Mouse (Mus musculus) liver, embryonic 12.5 days (tissue): ENCODE results near the gene Dnmt3c. TPM values are rescaled to one million over a fixed set of nuclear protein-coding genes. Genes with fewer than 3 reads are reported as not detected.

Experiments
- ATAC-seq: fragments of 200-750 bp; cut with Nextera tagmentation; 2 replicates; pipeline ENCODE4 v1.8.0; 2017; ENCODE audit warnings: moderate number of reproducible peaks, mild to moderate bottlenecking, moderate library complexity
- H3K27ac ChIP-seq: fragments of 300-500 bp; sonication (generic); 2 replicates; pipeline ENCODE4 v1.5.1; 2016; ENCODE audit warnings: mild to moderate bottlenecking
- H3K27me3 ChIP-seq: fragments of 300-500 bp; sonication (generic); replicated peaks from 2 replicates; pipeline ENCODE4 v1.6.1; 2016; ENCODE audit warnings: mild to moderate bottlenecking, moderate library complexity
- H3K36me3 ChIP-seq: fragments of 300-500 bp; sonication (generic); 2 replicates; pipeline ENCODE4 v1.6.1; 2016; ENCODE audit warnings: mild to moderate bottlenecking, moderate library complexity
- H3K4me1 ChIP-seq: fragments of 300-500 bp; sonication (generic); 2 replicates; pipeline ENCODE4 v1.6.1; 2016
- H3K4me2 ChIP-seq: fragments of 300-500 bp; sonication (generic); 2 replicates; pipeline ENCODE4 v1.6.1; 2016; ENCODE audit warnings: mild to moderate bottlenecking, moderate library complexity
- H3K4me3 ChIP-seq: fragments of 300-500 bp; sonication (generic); 2 replicates; pipeline ENCODE4 v1.5.1; 2016; ENCODE audit warnings: mild to moderate bottlenecking, moderate library complexity
- H3K9ac ChIP-seq: fragments of 300-500 bp; sonication (generic); 2 replicates; pipeline ENCODE4 v1.6.1; 2016; ENCODE audit warnings: mild to moderate bottlenecking, moderate library complexity
- H3K9me3 ChIP-seq: fragments of 300-500 bp; sonication (generic); replicated peaks from 2 replicates; pipeline ENCODE4 v1.6.1; 2016; ENCODE audit warnings: mild to moderate bottlenecking, moderate library complexity
- WGBS: fragments of 180-500 bp; shearing (Covaris S2); methylation state at CpG from one replicate; pipeline ENCODE4 v1.1.7; 2016; ENCODE audit not compliant: insufficient replicate concordance; 5-methylcytosine and 5-hydroxymethylcytosine counted together
- polyA plus RNA-seq: library from polyadenylated mRNA; unstranded; fragments of >200 nt; fragmentation: Nextera tagmentation; extraction: Ambion mirVana; gene quantifications from 2 replicates; pipeline ENCODE4 v1.2.1, GENCODE M21; 2016

Gene Dnmt3c
- polyA plus RNA-seq, 1 experiment from 2014 or later, result 0.58 TPM

DNA sequence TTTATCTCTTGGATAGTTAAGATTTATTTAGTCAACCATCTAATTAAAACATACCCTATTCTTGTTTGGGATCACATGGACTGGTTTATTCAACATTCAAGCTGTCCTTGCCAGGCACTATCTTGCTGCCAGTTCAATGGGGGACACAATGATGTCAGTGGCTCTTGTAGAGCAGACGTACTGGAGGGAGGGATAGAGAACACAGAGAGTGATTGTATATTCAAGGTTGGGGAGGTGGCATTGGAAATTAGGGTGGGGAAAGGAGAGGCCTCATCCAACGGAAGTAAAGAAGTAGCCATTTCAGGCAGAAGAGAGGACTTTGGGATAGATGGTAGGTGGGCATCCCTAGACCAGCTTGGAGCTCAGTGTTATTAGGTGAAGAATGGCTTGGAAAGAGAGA lies 28.4 kb downstream of the Dnmt3c start:
- H3K4me1 ChIP-seq, result peaks cover 34% of the 10 kb centered on the region
- 0 out of 2 replicates have a peak, but pooled peaks cover 4% of the 10 kb centered on the region for H3K36me3 ChIP-seq
- 44% methylated on average over 2 of the region's 2 CpGs for WGBS
- no peaks in the 10 kb centered on the region for H3K9me3 ChIP-seq
- 0 out of 2 replicates have a peak overlapping the region, but pooled peaks have one; percentile 14 for H3K9ac ChIP-seq
- peak; percentile 46 for ATAC-seq
- H3K4me2 ChIP-seq, result peak overlapping the region; percentile 50
- no peak overlapping the region for H3K4me3 ChIP-seq
- H3K27me3 ChIP-seq, result no peaks in the 10 kb centered on the region
- H3K27ac ChIP-seq, result peak overlapping the region; percentile 85

DNA sequence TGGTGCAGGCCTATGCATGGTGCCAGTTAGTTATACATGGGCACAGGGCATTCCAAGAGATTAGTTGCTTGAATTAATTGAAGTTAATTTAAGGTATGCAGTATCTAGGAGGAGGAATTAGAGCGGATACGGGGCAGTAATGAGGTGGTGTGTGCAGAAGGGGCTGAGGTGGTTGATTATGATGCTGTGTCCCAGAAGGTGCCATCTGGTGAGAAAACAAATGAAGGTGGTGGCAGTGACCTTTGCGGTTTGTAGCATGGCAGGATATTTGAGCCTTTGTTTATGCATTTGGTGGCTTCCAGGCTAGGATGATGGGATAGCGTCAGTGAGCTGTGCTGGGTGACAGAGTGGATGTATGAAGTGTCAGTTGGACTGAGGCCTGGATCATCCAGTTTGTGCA lies 28.8 kb downstream of the Dnmt3c start:
- Histone ChIP-seq H3K9ac (0 out of 2 replicates have a peak overlapping the region, but pooled peaks have one; percentile 14), H3K4me1 (peaks cover 34% of the 10 kb centered on the region), H3K27me3 (no peaks in the 10 kb centered on the region), H3K27ac (peak overlapping the region; percentile 85), H3K9me3 (no peaks in the 10 kb centered on the region), H3K36me3 (0 out of 2 replicates have a peak, but pooled peaks cover 4% of the 10 kb centered on the region), H3K4me3 (no peak overlapping the region), H3K4me2 (peak overlapping the region; percentile 50; the same call in 1 of the 2 replicates)
- 90% methylated on average over 4 of the region's 4 CpGs for WGBS
- no peak for ATAC-seq

DNA sequence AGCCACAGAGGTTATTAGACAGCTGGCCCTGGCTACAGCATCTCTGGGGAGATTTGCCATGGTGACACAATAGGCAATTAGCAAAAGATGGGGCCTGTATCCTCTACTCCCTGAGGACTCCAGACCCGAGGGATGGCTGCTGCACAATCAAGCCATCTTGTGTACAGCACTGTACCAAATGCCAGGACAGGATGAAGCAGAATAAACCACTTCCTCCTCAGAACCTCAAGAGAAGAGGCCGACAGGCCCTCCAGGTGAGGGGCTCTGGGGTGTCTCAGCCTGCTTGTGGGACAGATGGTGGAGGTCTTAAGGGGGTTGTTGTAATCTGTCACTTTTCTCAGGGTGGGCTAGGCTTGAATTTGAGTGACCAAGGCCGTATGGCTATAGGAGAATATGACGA lies 37.6 kb downstream of the Dnmt3c start:
- no peak for ATAC-seq
- WGBS, result 47% methylated on average over 4 of the region's 4 CpGs
- H3K27me3 ChIP-seq, result 0 out of 2 replicates have a peak, but pooled peaks cover 4% of the 10 kb centered on the region
- H3K36me3 ChIP-seq, result no peaks in the 10 kb centered on the region
- no peak overlapping the region for H3K9ac ChIP-seq
- H3K4me2 ChIP-seq, result no peak overlapping the region
- H3K4me1 ChIP-seq, result 0 out of 2 replicates have a peak, but pooled peaks cover under 1% of the 10 kb centered on the region
- no peak overlapping the region for H3K4me3 ChIP-seq
- H3K9me3 ChIP-seq, result no peaks in the 10 kb centered on the region
- no peak overlapping the region for H3K27ac ChIP-seq

DNA sequence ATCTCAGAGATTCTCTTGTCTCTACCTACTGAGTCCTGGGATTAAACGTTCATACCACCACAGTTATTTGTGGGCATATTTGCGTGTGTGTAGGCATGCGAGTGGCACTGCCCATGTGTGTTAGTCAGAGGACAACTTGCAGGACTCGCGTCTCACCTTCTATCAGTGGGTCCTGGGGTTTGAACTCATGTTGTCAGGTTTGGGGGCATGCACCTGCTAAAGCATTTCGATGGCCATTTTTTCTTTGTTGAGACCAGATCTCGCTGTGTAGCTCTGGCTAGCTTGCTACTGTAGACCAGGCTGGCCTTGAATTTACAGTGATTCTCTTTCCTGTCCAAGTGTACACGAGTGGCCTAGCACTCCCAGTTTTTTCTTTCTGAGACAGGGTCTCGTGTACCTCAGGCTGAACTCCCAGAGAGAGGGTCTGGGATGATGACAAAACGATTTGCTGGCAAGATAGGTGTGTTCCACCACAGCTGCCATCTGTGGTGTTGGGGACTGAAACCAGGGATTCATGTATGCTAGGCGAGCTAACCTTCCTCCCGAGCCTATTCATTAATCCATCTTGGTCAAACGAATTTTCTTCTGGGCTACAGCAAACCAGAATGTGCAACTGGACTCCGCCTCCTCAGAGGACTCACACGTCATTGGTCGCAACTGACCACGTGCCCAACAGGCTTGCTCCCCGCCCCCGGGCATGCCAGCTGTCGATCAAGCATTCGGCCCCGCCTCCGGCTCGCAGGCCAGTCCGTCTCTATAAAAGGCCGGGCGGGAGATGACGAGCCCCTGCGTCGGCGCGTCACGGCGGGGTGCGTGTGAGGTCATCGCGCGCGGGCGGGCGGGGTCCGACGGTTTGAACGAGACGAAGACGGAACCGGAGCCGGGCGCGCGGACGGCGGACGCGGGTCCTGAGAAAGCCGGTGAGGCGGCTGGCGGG lies 44.3 kb downstream of the Dnmt3c start, which contains the start of gene Mapre1:
Mapre1 (plus strand) TSS at position 775 of the 937 bp plus-strand sequence.
- WGBS, result 10% methylated on average over 56 of the region's 58 CpGs
- peak within 1 kb of the TSS; percentile 84 for H3K4me2 ChIP-seq
- peak within 1 kb of the TSS; percentile 85 for H3K4me3 ChIP-seq
- H3K4me1 ChIP-seq, result peaks cover 55% of the 10 kb centered on the region
- no peaks in the 10 kb centered on the region for H3K27me3 ChIP-seq
- H3K9ac ChIP-seq, result peak within 1 kb of the TSS; percentile 94
- no peaks in the 10 kb centered on the region for H3K9me3 ChIP-seq
- H3K27ac ChIP-seq, result peak within 1 kb of the TSS; percentile 93
- peaks cover 15% of the 10 kb centered on the region for H3K36me3 ChIP-seq
- peak; percentile 96 for ATAC-seq

DNA sequence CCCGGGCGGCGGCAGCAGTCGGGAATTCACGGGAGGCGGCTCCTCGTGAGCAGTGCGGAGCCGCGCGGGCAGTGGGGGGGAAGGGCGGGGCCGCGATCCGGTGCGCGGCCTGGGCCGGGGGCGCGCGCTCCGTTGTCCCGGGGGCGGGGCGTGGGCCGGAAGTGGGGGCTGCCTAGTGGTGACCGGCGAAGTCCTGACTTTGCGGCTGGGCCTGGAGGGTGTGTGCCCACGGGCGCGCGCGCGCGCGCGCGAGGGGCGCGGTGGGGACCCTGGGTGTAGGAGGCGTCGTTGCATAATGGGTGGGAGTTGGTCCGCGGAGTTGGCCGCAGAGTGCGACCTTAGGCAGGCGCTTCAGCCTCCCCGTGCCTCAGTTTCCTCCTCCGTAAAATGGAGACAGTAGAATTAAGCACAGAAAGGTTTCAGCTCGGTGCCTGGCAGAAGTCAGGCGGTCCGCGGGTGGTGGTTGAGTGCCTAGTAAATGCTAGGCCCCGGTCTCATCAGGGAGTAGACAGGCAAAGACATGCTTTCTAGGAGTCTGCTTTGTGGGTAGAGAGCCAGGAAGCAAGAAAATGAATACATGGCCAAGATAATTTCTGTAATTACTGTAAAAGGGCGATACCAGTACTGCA lies 45.1 kb downstream of the Dnmt3c start:
- Histone ChIP-seq H3K27ac (peak overlapping the region; percentile 93), H3K36me3 (peaks cover 22% of the 10 kb centered on the region), H3K4me2 (peak overlapping the region; percentile 84), H3K4me1 (peaks cover 57% of the 10 kb centered on the region), H3K9ac (peak overlapping the region; percentile 94), H3K9me3 (no peaks in the 10 kb centered on the region), H3K4me3 (peak overlapping the region; percentile 85), H3K27me3 (no peaks in the 10 kb centered on the region)
- peak; percentile 78 for ATAC-seq
- WGBS, result 2% methylated on average over 45 of the region's 56 CpGs

DNA sequence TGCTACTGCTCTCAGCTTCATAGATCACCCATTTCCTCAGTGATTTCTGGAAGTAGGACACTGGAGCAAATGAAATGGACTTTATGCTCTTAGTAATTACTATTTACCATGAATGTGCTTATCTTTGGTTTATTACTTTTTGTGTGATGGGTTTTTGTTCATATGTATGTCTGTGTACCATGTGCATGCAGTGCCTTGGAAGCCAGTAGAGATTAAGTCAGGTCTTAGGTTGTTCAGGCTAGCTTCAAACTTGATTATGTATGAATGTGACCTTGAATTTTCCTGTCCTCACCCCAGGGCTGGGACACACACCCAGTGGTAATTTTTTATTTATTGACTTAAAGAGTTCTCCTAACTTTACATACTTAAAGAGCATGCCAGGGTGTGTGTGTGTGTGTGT lies 51.5 kb downstream of the Dnmt3c start:
- H3K9ac ChIP-seq, result no peak overlapping the region
- no peaks in the 10 kb centered on the region for H3K27me3 ChIP-seq
- H3K27ac ChIP-seq, result no peak overlapping the region
- peaks cover 60% of the 10 kb centered on the region for H3K4me1 ChIP-seq
- H3K4me2 ChIP-seq, result no peak overlapping the region
- H3K4me3 ChIP-seq, result no peak overlapping the region
- H3K9me3 ChIP-seq, result no peaks in the 10 kb centered on the region
- H3K36me3 ChIP-seq, result peaks cover 76% of the 10 kb centered on the region
- no peak for ATAC-seq

DNA sequence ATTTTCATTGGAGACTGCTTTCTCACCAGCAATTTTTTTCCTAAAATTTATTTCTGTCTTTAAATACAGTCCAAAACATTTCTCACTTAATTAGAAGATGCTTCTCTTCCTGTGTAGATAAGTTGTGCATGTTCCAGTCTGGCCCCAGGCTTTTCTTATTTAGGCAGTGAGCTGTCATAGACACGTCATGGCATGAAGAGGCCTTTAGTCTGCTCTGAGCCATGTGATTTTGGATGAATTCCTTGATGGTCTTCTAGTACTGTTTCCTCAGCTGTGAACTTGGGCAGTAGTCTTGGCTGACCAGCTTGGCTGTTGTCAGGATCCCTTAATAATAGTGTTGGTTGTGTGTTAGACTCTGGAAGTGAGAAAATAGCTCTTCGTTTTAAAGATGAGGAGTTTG lies 53.9 kb downstream of the Dnmt3c start:
- peaks cover 86% of the 10 kb centered on the region for H3K36me3 ChIP-seq

DNA sequence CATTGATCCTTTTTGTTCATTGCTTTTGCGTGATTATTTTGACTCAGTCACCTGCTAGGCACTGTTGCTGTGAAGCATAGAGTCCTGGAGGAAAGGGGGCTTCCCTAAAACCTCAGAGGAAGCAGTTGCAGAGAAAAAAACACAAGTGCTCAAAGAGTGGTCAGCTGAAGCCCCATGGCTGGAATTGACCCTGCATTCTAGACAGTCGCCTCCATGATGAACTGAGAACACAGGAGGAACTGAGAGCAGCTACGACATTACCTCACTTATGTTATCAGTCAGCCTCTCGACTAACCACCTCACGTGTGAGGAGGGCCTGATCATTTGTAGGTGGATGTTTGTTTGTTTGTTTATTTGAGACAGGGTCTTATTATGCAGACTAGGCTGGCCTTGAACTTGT lies 65.7 kb downstream of the Dnmt3c start:
- 82% methylated on average over 5 of the region's 5 CpGs for WGBS
- Histone ChIP-seq H3K27me3 (no peaks in the 10 kb centered on the region), H3K9ac (no peak overlapping the region), H3K4me3 (no peak overlapping the region), H3K4me2 (no peak overlapping the region), H3K9me3 (no peaks in the 10 kb centered on the region), H3K4me1 (no peaks in the 10 kb centered on the region), H3K36me3 (peaks cover 100% of the 10 kb centered on the region), H3K27ac (no peak overlapping the region)
- ATAC-seq, result no peak

More for the DNA sequence above, 53.9 kb downstream of the Dnmt3c start:
- no peak for ATAC-seq
- H3K4me1 ChIP-seq, result peaks cover 44% of the 10 kb centered on the region
- H3K4me3 ChIP-seq, result no peak overlapping the region
- no peaks in the 10 kb centered on the region for H3K9me3 ChIP-seq
- 0 out of 2 replicates have a peak overlapping the region, but pooled peaks have one; percentile 17 for H3K27ac ChIP-seq
- no peak overlapping the region for H3K9ac ChIP-seq
- no peaks in the 10 kb centered on the region for H3K27me3 ChIP-seq
- WGBS, result 70% methylated on average over 2 of the region's 2 CpGs
- H3K4me2 ChIP-seq, result no peak overlapping the region

DNA sequence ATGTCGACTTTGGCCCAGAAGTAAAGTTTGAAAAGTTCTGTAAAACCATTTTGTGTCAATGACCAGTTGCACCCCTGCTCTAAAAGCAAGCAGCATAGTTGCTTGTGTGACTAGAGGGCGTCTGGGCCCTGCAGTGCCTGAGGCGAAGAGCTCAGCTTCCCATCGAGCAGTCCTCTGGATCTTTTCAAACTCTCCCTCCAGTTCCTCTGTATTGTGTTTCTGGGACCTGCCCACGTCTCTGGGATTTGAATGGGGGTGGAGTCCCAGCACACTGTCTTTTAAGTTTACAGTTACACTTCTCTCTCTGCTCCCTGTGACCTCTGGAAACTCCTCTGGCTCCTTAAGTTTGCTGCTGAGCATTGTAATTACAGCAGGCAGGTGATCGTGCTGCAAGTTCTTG lies 71.0 kb downstream of the Dnmt3c start:
- no peaks in the 10 kb centered on the region for H3K4me1 ChIP-seq
- H3K9ac ChIP-seq, result no peak overlapping the region
- H3K27me3 ChIP-seq, result no peaks in the 10 kb centered on the region
- H3K36me3 ChIP-seq, result peaks cover 94% of the 10 kb centered on the region
- no peaks in the 10 kb centered on the region for H3K9me3 ChIP-seq
- WGBS, result 78% methylated on average over 6 of the region's 6 CpGs
- no peak overlapping the region for H3K27ac ChIP-seq
- ATAC-seq, result no peak
- H3K4me3 ChIP-seq, result no peak overlapping the region
- H3K4me2 ChIP-seq, result no peak overlapping the region

DNA sequence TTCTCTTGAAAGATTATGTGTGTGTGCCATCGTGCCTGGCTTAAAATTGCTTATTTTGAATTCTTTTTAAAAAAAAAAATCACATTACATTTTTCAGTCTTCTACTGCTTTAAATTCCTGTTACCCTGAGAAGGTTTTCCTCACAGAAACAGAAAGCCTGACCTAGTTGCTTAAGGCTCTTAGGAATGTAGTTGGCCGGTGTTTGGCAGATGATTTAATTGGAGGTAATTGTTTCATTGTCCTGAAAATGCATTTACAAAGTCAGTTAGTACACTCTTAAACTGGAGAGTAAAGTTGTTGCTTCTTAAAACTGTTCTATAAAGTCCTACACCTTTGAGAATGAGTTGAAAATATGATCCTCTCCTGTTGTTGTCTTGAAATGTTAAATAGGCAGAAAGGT lies 72.4 kb downstream of the Dnmt3c start:
- H3K9ac ChIP-seq, result no peak overlapping the region
- H3K27ac ChIP-seq, result no peak overlapping the region
- 89% methylated on average over 2 of the region's 2 CpGs for WGBS
- no peaks in the 10 kb centered on the region for H3K4me1 ChIP-seq
- no peak overlapping the region for H3K4me2 ChIP-seq
- H3K27me3 ChIP-seq, result no peaks in the 10 kb centered on the region
- no peak overlapping the region for H3K4me3 ChIP-seq
- H3K36me3 ChIP-seq, result peaks cover 88% of the 10 kb centered on the region
- H3K9me3 ChIP-seq, result no peaks in the 10 kb centered on the region
- ATAC-seq, result no peak

DNA sequence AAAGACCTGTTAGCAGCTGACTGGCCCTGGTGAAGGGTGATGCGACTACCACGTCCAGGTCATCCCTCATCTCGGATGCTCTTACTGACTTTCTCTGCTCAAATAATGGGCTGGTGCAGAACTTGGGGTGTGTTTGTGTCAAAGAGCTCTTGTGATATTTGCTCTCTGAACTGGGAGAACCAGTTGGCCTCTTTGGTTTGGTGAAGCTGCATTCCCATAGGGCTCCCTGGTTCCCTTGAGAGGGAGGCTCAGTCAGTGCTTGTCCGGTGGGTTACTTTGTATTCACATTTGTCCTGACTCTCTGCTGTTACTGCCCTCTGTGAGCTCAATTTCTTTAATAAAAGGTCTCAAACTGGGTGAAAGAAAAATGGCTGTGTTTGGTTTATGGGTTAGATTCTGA lies 76.5 kb downstream of the Dnmt3c start:
- peaks cover 53% of the 10 kb centered on the region for H3K36me3 ChIP-seq
- no peak for ATAC-seq
- 85% methylated on average over 4 of the region's 4 CpGs for WGBS

DNA sequence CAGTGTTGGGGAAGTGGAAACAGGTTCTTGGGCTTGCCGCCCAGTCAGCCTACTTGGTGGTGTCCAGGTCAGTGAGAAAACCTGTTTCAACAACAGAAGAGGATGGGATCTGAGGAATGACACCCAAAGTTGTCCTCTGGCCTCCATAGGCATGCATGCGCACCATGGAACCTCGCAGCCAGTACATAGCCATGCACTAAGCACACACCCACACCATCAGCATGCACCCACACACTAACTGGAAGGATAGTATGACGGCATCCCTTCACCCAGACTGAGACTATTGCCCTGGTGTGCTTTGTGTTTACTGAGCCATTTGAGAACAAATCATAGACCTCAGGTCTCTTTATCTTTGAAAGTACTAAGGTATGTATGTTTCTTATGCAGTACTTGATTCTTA lies 79.0 kb downstream of the Dnmt3c start:
- peaks cover 28% of the 10 kb centered on the region for H3K36me3 ChIP-seq
- H3K9me3 ChIP-seq, result no peaks in the 10 kb centered on the region
- peaks cover 21% of the 10 kb centered on the region for H3K4me1 ChIP-seq
- no peak overlapping the region for H3K4me2 ChIP-seq
- no peak overlapping the region for H3K4me3 ChIP-seq
- H3K27ac ChIP-seq, result no peak overlapping the region
- no peak overlapping the region for H3K9ac ChIP-seq
- ATAC-seq, result no peak
- WGBS, result 80% methylated on average over 4 of the region's 4 CpGs
- H3K27me3 ChIP-seq, result no peaks in the 10 kb centered on the region

More for the DNA sequence above, 76.5 kb downstream of the Dnmt3c start:
- H3K4me2 ChIP-seq, result no peak overlapping the region
- no peak overlapping the region for H3K9ac ChIP-seq
- H3K9me3 ChIP-seq, result no peaks in the 10 kb centered on the region
- H3K27me3 ChIP-seq, result no peaks in the 10 kb centered on the region
- H3K27ac ChIP-seq, result no peak overlapping the region
- no peaks in the 10 kb centered on the region for H3K4me1 ChIP-seq
- H3K4me3 ChIP-seq, result no peak overlapping the region
